Mouse (Mus musculus): ENCODE data around the gene Mcl1.

The Mcl1 gene

GRCm38 (mm10) chr3:95706273-95706672 is 47.7 kb downstream of the Mcl1 start:
- in situ Hi-C loops (cut with MboI, MseI), result no loop called here

GRCm38 (mm10) chr3:95707497-95707896 is 48.9 kb downstream of the Mcl1 start:
- in situ Hi-C loops (cut with MboI, MseI), result no loop called here

GRCm38 (mm10) chr3:95709044-95709443 is 50.5 kb downstream of the Mcl1 start:
- in situ Hi-C loops (cut with MboI, MseI), result no loop called here

- in situ Hi-C loops (cut with MboI, MseI), result no loop called here
Observed at GRCm38 (mm10) chr3:95709967-95710366, 51.4 kb downstream of the Mcl1 start.

Measured in T-helper 2 cell (primary cell).